Mouse (Mus musculus) heart, adult 2 months (tissue): ENCODE measurements around the gene Syt16. TPM values are rescaled to one million over a fixed set of nuclear protein-coding genes. Genes with fewer than 3 reads are reported as not detected.

Experiments
- DNase-seq, 2 experiments: peaks; one replicate each; pipeline ENCODE4 v3.0.0; 2021
- H3K27ac ChIP-seq: fragments of 200-600 bp; 2 replicates; pipeline ENCODE4 v1.8.1; 2022
- H3K27me3 ChIP-seq: fragments of 200-500 bp; 2 replicates; pipeline ENCODE4 v1.6.1; 2012; ENCODE audit warnings: mild to moderate bottlenecking, low read length, inconsistent platforms, mixed read lengths; ENCODE audit not compliant: control insufficient read depth, insufficient read depth
- H3K36me3 ChIP-seq: fragments of 200-500 bp; 2 replicates; pipeline ENCODE4 v1.6.1; 2012; ENCODE audit warnings: low read length, inconsistent platforms; ENCODE audit not compliant: control insufficient read depth, insufficient read depth
- H3K4me1 ChIP-seq: fragments of 200-500 bp; 2 replicates; pipeline ENCODE4 v1.6.1; 2011; ENCODE audit warnings: low read length; ENCODE audit not compliant: control insufficient read depth, insufficient read depth
- H3K4me3 ChIP-seq: fragments of 200-600 bp; 2 replicates; pipeline ENCODE4 v1.8.1; 2022
- H3K79me2 ChIP-seq: fragments of 200-500 bp; replicated peaks from 2 replicates; pipeline ENCODE4 v1.6.1; 2012; ENCODE audit warnings: mild to moderate bottlenecking, inconsistent platforms, low read length, moderate library complexity, mixed read lengths; ENCODE audit not compliant: control insufficient read depth, insufficient read depth
- H3K9ac ChIP-seq: fragments of 200-500 bp; 2 replicates; pipeline ENCODE4 v1.6.1; 2012; ENCODE audit warnings: low read depth, mild to moderate bottlenecking, control low read depth, inconsistent platforms, low read length, mixed read lengths
- CTCF ChIP-seq: fragments of 200-600 bp; IDR thresholded peaks from 2 replicates; pipeline ENCODE4 v1.8.1; 2022; ENCODE audit warnings: antibody characterized with exemption, mild to moderate bottlenecking, moderate library complexity
- EP300 ChIP-seq: fragments of 200-500 bp; IDR thresholded peaks from 2 replicates; pipeline ENCODE4 v1.6.1; 2011; ENCODE audit warnings: low read depth, low read length, control low read depth; ENCODE audit not compliant: insufficient read depth
- POLR2A ChIP-seq: fragments of 200-500 bp; IDR thresholded peaks from 2 replicates; pipeline ENCODE4 v1.6.1; 2011; ENCODE audit warnings: mild to moderate bottlenecking, low read depth, low read length, control low read depth; ENCODE audit not compliant: insufficient read depth
- WGBS: fragments of 180-500 bp; shearing (Covaris S2); methylation state at CpG from one replicate; pipeline ENCODE4 v1.1.7; 2018; 5-methylcytosine and 5-hydroxymethylcytosine counted together
- intact Hi-C: fragments of 180-260 bp; cut with DNase I; formaldehyde crosslinking; loops from one replicate; pipeline ENCODE4 v1.15.1; 2025
- polyA plus RNA-seq: library from polyadenylated mRNA; depleted of rRNA; stranded (reverse); fragments of >200 nt; gene quantifications from 2 replicates; pipeline ENCODE4 v1.2.3, GENCODE M21; 2012
- total RNA-seq, 2 experiments: library from RNA; stranded (reverse); gene quantifications; 2 replicates each; pipeline ENCODE4 v1.2.3; 2021

The Syt16 gene
- total and polyA plus RNA-seq, 3 experiments = 0.10 TPM; not detected in 2

DNA sequence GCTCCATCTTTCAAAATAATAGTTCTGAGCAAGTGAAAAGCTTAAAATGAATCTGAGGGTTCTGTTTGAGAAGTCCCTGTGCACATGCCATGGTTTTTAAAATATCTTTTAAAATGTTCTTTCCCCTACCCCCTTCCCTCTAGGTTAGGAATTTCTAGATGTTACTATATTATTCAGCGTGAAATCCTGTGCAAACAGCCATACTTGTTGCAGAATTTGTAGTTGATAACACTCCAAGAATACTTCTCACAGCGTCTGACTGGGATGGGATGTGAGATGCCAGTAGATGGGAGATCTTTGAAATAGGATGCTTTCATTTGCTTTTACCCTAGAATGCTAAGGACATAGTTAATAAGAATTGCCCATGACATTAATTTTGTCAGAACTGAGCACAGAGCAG lies 165.6 kb downstream of the Syt16 start:
- Histone ChIP-seq H3K27ac (no peak overlapping the region), H3K4me3 (no peak overlapping the region), H3K36me3 (no peaks in the 10 kb centered on the region), H3K27me3 (no peaks in the 10 kb centered on the region), H3K4me1 (no peaks in the 10 kb centered on the region), H3K79me2 (no peaks in the 10 kb centered on the region), H3K9ac (no peak overlapping the region)
- TF ChIP-seq POLR2A = no peak
- TF ChIP-seq CTCF = no peak
- no peak for TF ChIP-seq EP300
- WGBS = 61% methylated on average over 2 of the region's 2 CpGs
- no peak for DNase-seq
- intact Hi-C loops = no loop called here

DNA sequence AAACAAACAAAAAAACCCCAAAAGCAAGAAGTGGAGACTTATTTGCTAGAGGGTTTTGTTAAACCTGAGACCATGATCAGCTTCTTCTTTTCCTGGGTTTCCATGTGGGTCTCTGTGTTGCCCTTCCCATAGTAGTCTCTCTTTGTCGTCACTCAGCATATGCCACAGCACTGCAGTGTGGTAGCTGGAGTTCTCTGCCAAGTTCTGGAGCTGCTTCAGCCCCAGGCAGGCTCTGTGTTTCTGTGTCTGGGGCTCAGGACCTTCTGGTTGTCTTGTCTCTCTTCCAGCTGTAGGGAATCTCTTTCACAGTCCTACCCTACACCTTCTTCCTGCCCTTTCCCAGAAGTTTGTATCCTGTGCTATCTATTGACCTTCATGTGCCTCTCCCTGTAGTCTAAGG lies 173.8 kb downstream of the Syt16 start:
- no peak overlapping the region for H3K4me3 ChIP-seq
- 70% methylated on average over 1 of the region's 1 CpGs for WGBS
- H3K9ac ChIP-seq = no peak overlapping the region
- H3K36me3 ChIP-seq = no peaks in the 10 kb centered on the region
- no peaks in the 10 kb centered on the region for H3K4me1 ChIP-seq
- no peaks in the 10 kb centered on the region for H3K79me2 ChIP-seq
- TF ChIP-seq EP300 (no peak), CTCF (no peak), POLR2A (no peak)
- intact Hi-C loops = no loop called here
- DNase-seq = no peak
- H3K27ac ChIP-seq = no peak overlapping the region
- no peaks in the 10 kb centered on the region for H3K27me3 ChIP-seq

DNA sequence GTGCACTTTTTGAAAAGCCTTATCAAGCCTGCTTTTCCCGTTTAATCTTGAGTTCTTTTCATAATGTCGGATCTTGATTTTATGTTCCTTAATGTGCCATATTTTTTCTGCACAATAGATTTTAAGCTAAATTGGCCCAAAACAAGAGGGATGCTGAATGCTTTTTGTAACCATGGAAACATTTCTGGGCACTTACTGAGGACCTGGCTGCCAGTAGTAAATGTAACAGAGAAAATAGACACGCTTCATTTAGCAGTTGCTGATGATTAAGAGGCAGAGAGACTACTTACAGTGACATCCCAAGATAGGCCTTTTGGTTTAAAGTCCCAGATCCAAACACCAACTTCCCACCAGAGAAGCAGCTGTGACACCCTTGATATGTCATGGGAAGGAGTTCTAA lies 176.4 kb downstream of the Syt16 start:
- WGBS = 66% methylated on average over 3 of the region's 3 CpGs
- no peak for TF ChIP-seq CTCF
- no peak for TF ChIP-seq POLR2A
- TF ChIP-seq EP300 = no peak

DNA sequence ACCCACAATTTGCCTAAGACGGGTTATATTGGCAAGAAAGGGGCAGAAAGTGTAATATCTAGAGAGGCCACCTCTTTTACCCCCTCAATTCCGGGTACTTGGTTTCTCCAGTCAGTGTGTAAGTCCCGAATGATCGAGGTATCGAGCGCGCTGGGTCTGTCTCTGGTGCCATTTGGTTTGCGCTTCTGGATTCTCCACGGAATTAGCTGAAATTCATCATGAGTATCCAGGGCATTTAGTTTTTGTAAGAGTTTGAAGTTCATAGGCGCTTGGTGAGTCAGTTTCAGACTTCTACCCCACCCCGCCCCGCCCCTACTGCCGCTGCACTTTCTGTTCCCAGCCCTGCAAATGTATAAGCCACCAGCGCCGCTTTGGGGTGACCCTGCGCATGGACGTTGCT lies 187.1 kb downstream of the Syt16 start:
- H3K27me3 ChIP-seq = no peaks in the 10 kb centered on the region
- no peak overlapping the region for H3K4me3 ChIP-seq
- 64% methylated on average over 17 of the region's 17 CpGs for WGBS
- intact Hi-C loops = no loop called here
- TF ChIP-seq EP300 (no peak), CTCF (no peak), POLR2A (no peak)
- no peak overlapping the region for H3K9ac ChIP-seq
- no peak overlapping the region for H3K27ac ChIP-seq
- H3K36me3 ChIP-seq = no peaks in the 10 kb centered on the region
- no peak for DNase-seq
- no peaks in the 10 kb centered on the region for H3K4me1 ChIP-seq
- no peaks in the 10 kb centered on the region for H3K79me2 ChIP-seq

More for the DNA sequence above, 176.4 kb downstream of the Syt16 start:
- Histone ChIP-seq H3K4me3 (no peak overlapping the region), H3K36me3 (no peaks in the 10 kb centered on the region), H3K4me1 (no peaks in the 10 kb centered on the region), H3K27me3 (no peaks in the 10 kb centered on the region), H3K9ac (no peak overlapping the region), H3K79me2 (no peaks in the 10 kb centered on the region), H3K27ac (no peak overlapping the region)
- intact Hi-C loops = no loop called here
- no peak for DNase-seq

DNA sequence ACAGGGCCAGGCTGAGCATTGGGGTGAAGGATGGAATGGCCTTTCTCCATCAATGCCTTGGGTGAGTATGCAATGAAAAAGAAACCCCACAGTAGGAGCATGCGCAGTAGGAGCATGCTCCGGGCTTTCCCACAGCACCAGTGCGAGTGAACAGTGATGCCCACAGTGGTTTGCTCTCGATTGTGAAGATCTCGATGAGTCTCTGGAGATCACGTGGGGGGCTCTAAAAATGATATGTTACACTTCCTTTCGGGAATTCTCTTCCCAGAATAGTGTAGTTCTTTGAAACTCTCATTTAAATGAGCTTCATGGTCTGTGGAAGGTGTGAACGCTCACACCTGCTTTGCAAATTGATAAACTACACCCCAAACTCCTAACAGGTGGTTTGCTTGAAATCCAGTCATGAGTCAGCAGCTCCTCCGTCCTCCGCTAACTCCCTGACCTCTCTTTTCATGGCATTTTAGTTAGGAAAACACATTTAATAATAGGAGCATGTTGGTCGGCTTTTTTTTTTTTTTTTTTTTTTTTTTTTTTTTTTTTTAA lies 190.9 kb downstream of the Syt16 start:
- no peak overlapping the region for H3K27ac ChIP-seq
- H3K4me3 ChIP-seq = no peak overlapping the region
- TF ChIP-seq CTCF (no peak), EP300 (no peak), POLR2A (no peak)
- no peaks in the 10 kb centered on the region for H3K36me3 ChIP-seq
- WGBS = 74% methylated on average over 11 of the region's 11 CpGs
- H3K9ac ChIP-seq = no peak overlapping the region
- H3K27me3 ChIP-seq = no peaks in the 10 kb centered on the region
- H3K4me1 ChIP-seq = no peaks in the 10 kb centered on the region
- intact Hi-C loops = no loop called here
- no peaks in the 10 kb centered on the region for H3K79me2 ChIP-seq
- DNase-seq = no peak

DNA sequence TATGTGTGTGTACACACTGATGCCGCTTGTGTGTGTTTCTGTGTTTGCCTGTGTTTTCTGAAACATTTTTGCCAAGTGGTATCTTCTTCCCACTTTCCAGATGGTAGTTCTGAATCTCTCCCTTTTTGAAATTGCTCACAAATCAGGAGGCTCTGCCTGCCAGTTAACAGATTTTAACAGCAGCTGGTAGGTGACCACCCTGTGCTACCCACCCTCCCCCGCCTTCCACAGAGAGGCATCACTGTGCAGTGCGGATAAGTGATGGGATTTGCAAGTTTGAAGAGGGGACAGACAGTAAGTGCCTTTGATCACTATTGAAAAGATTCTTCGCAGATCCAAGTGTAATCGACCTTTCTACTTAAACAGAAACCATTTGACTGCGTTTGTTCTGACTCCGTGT lies 191.4 kb downstream of the Syt16 start:
- no peak overlapping the region for H3K4me3 ChIP-seq
- TF ChIP-seq POLR2A (no peak), EP300 (no peak), CTCF (no peak)
- H3K27ac ChIP-seq = no peak overlapping the region
- H3K36me3 ChIP-seq = no peaks in the 10 kb centered on the region
- H3K79me2 ChIP-seq = no peaks in the 10 kb centered on the region
- WGBS = 60% methylated on average over 7 of the region's 7 CpGs
- no peak overlapping the region for H3K9ac ChIP-seq
- H3K4me1 ChIP-seq = no peaks in the 10 kb centered on the region
- H3K27me3 ChIP-seq = no peaks in the 10 kb centered on the region
- no peak for DNase-seq
- intact Hi-C loops = no loop called here
